Mouse (Mus musculus) kidney, postnatal 25 days (tissue): ENCODE data around the gene Pih1d1.

Source experiments
- DNase-seq, 2 experiments: peaks; one replicate each; pipeline ENCODE4 v3.0.0; 2021; ENCODE audit warnings: mixed read lengths in 2 of 2

The Pih1d1 gene

GRCm38 (mm10) chr7:45195341-45196175, 41.5 kb downstream of the Pih1d1 start:
- no peak for DNase-seq

GRCm38 (mm10) chr7:45196176-45196535, 42.1 kb downstream of the Pih1d1 start:
- DNase-seq, result no peak

GRCm38 (mm10) chr7:45196994-45197393, 42.9 kb downstream of the Pih1d1 start:
- DNase-seq, result no peak

GRCm38 (mm10) chr7:45198435-45198834, 44.3 kb downstream of the Pih1d1 start:
- DNase-seq, result peak; percentile 81 to 83

- no peak for DNase-seq
Measured at GRCm38 (mm10) chr7:45198961-45199360, 44.9 kb downstream of the Pih1d1 start.

GRCm38 (mm10) chr7:45202654-45203053, 48.6 kb downstream of the Pih1d1 start:
- no peak for DNase-seq

GRCm38 (mm10) chr7:45204380-45205143, 50.5 kb downstream of the Pih1d1 start, which contains the start of gene Ccdc155:
Ccdc155 (minus strand) TSS chr7:45204892.
- peak; percentile 90 to 94 for DNase-seq

GRCm38 (mm10) chr7:45208260-45208659, 54.2 kb downstream of the Pih1d1 start:
- DNase-seq, result no peak
